Mouse (Mus musculus) layer of hippocampus, adult 2 months (tissue): ENCODE measurements around the gene Otos. TPM values are rescaled to one million over a fixed set of nuclear protein-coding genes. Genes with fewer than 3 reads are reported as not detected.

Source experiments
- DNase-seq, 2 experiments: peaks; one replicate each; pipeline ENCODE4 v3.0.0; 2022; ENCODE audit warnings: low spot score in 2 of 2
- H3K27ac ChIP-seq: fragments of 200-600 bp; 2 replicates; pipeline ENCODE4 v1.8.1; 2022
- H3K4me3 ChIP-seq: fragments of 200-600 bp; 2 replicates; pipeline ENCODE4 v1.8.1; 2022; ENCODE audit warnings: mild to moderate bottlenecking
- CTCF ChIP-seq: fragments of 200-600 bp; conservative IDR thresholded peaks from 2 replicates; pipeline ENCODE4 v1.8.1; 2022; ENCODE audit warnings: antibody characterized with exemption, mild to moderate bottlenecking, moderate library complexity
- total RNA-seq, 2 experiments: library from RNA; stranded (reverse); gene quantifications; 2 replicates each; pipeline ENCODE4 v1.2.3; 2021

Gene Otos
- total RNA-seq, 2 experiments from 2014 or later, result 0.61 to 1.2 TPM

DNA sequence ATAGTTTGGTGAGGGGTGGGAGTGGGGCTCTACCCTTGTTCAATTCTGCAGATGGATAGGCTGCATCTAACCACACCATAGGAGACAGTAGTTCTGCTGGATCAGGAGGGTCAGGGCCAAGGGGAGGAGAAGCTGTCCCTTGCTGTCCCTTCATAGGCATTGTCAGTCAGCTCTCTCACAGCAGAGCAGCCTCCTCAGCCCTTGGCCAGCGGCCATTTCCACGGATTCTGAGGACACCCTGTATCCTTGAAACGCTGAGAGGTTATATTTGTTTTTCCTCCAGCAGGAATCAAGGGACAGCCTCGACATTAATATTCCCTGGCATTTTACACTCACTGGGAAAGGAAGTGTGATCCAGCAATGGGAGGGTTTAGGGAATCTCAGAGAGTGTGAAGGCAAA, 30.3 kb downstream of the Otos start:
- DNase-seq, result no peak

DNA sequence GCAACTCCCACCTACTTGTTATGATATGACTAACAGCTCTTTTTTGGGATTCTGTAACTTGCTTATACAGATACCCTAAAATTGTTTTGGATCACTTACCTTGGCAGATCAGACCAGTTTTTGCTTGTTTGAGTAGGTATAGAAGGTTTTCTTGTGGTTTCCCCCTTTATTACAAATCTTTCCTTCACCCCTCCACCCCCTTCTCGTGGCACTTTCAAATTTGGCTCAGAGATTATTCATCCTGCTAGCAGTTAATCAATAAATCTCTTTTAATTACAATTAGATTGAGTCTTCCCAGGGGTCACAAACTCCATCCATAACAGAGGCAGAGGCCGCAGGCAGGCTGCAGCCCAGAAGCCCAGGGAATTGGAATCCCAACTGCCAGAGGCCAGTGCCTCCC, 31.2 kb downstream of the Otos start, which contains the start of gene Olfr12:
Gene Olfr12, plus strand, starts transcription at position 301 of the 400 bp plus-strand sequence.
- DNase-seq, result no peak
- H3K27ac ChIP-seq, result no peak within 1 kb of the TSS
- no peak within 1 kb of the TSS for H3K4me3 ChIP-seq
- TF ChIP-seq CTCF, result no peak

More for the DNA sequence above, 30.3 kb downstream of the Otos start:
- TF ChIP-seq CTCF, result no peak
- H3K27ac ChIP-seq, result no peak overlapping the region
- no peak overlapping the region for H3K4me3 ChIP-seq

- no peak overlapping the region for H3K27ac ChIP-seq
- no peak for DNase-seq
- H3K4me3 ChIP-seq, result no peak overlapping the region
- TF ChIP-seq CTCF, result no peak
Observed at GRCm38 (mm10) chr1:92616046-92616445, 32.6 kb downstream of the Otos start.

DNA sequence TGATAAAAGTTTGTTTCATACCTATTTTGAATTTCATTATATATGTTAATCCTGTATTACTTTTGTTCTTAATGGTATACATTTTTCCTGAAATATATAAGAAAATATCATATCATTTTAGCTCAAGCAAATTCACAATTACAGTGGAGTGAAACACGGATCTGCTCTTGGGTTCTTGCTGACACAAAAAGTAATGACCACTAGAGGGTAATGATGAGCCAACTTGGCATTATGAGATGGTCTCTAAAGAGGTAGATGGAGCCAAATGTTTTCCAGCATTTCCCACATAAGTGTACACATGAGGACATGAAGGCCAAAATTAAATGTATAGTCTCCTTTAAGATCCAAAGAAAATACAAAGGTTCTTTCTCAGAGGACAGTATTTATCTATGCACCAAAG, 34.1 kb downstream of the Otos start:
- peak; percentile 85 for TF ChIP-seq CTCF
- no peak overlapping the region for H3K4me3 ChIP-seq
- H3K27ac ChIP-seq, result no peak overlapping the region
- DNase-seq, result peak; percentile 39 to 47

DNA sequence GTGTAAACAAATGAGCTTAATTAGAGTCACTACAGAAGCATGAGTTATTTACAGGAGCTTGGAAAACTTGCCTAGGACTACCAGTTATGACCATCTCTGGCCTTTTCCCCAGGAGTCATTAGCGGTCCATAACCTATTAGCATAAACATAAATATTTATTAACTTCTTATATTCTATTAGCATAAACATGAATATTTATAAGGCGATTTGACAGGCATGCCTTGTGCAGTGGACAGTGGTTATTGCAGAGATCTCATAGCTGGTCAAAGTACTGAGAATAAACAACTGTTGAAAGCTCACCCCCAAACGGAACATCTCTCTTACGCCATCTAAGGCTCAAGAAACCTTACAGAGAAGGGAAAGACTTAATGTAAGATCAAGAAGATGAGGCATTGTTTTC, 35.5 kb downstream of the Otos start:
- no peak overlapping the region for H3K4me3 ChIP-seq
- DNase-seq, result no peak
- TF ChIP-seq CTCF, result no peak
- H3K27ac ChIP-seq, result no peak overlapping the region

DNA sequence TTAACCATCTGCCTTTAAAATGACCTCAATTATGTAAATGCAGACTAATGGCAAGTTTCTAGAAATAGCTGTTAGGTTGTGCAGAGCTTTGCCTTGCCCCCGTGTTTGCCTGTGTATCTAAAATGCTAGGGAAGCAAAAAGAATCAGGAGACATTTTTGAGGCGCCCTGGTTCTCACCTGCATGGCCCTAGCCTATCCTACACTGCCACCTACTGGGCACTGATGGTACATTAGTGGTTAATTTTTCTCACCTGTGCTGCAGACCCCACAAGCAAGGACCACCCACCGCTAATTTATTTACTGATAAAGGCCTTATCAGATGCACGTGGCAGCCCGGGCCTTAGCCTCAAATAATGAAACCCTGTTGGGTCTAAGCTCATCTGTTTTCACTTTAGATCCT, 37.6 kb downstream of the Otos start:
- peak; percentile 15 to 74 for DNase-seq
- Histone ChIP-seq H3K4me3 (no peak overlapping the region), H3K27ac (no peak overlapping the region)
- peak; percentile 97 for TF ChIP-seq CTCF

GRCm38 (mm10) chr1:92607711-92608110, 40.9 kb downstream of the Otos start:
- H3K27ac ChIP-seq, result no peak overlapping the region
- H3K4me3 ChIP-seq, result no peak overlapping the region
- DNase-seq, result no peak
- TF ChIP-seq CTCF, result no peak

GRCm38 (mm10) chr1:92605482-92605881, 43.2 kb downstream of the Otos start, which contains the start of gene Olfr1410:
Gene Olfr1410 (plus strand): TSS chr1:92605782.
- Histone ChIP-seq H3K4me3 (no peak within 1 kb of the TSS), H3K27ac (no peak within 1 kb of the TSS)
- no peak for DNase-seq
- no peak for TF ChIP-seq CTCF

DNA sequence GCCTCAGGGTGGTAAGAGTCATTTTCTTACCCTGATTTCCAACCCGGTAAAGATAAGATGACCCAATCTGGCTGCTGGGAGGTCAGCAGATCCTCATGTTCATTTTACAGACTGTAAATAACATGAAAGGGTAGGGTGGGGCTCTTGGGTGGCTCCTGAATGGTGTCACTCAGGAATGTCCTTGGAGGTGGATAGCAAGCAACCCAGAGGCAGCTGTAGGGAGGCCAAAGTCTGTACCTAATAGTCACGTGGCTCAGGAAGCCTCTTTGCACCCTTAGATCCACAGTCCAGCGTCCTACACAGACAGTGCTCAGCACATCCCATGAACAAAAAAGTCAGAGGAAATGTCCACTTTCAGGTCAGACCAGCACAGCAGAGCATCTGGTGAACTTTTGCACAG, 52.6 kb downstream of the Otos start:
- Histone ChIP-seq H3K4me3 (no peak overlapping the region), H3K27ac (no peak overlapping the region)
- DNase-seq, result no peak
- TF ChIP-seq CTCF, result no peak

Other genes starting within 250 kb of the Otos start
- 100 to 1,000 TPM; 275 to 279 TPM for gene Ndufa10, start 175.0 kb downstream of the Otos start, total RNA-seq
- not detected for gene Olfr1416, start 163.7 kb downstream of the Otos start, total RNA-seq
- gene Olfr1415, start 152.7 kb downstream of the Otos start, total RNA-seq, result not detected
- not detected for gene Olfr1414, start 130.2 kb downstream of the Otos start, total RNA-seq
- not detected for gene Olfr1413, start 77.5 kb downstream of the Otos start, total RNA-seq
- gene Olfr1412, start 63.1 kb downstream of the Otos start, total RNA-seq, result not detected
- not detected for gene Olfr1411, start 54.4 kb downstream of the Otos start, total RNA-seq
- gene Olfr1410, start 43.1 kb downstream of the Otos start, total RNA-seq, result not detected
- gene Olfr12, start 31.1 kb downstream of the Otos start, total RNA-seq, result under 1 TPM in 1 of 2 experiments, not detected in 1; 0.08 TPM
- 100 to 1,000 TPM; 321 to 335 TPM for gene Cops9, start 6.9 kb downstream of the Otos start, total RNA-seq
- 100 to 1,000 TPM; 146 to 154 TPM for gene Gpc1, start 182.8 kb upstream of the Otos start, total RNA-seq